Mouse (Mus musculus) 3134 (cell line): Measurements from ENCODE around the gene Fam196b.

ENCODE experiments used
- DNase-seq: peaks from one replicate; pipeline ENCODE4 v3.0.0-alpha.2; 2011; ENCODE audit warnings: low spot score; ENCODE audit not compliant: insufficient read length; ENCODE audit errors: extremely low read depth

Fam196b gene

DNA sequence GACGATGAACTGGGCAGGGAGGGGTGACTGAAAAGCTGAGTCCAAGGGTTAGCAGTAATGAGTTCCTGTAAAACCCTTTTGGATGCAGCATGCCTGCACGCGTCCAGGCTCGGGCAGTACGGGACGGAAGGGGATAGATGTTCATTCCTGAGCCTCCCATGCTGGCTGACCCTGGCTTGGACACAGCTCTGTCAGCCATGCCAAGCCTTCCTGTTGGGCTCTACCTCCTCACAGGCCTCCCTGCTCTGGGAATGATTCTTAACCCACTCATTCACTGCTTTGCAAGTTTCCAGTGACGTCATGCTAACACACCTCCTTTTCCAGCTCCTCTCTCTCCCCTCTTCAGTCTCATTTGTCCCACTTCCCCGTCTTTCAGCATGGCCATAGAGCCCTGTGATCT is 9.0 kb downstream of the Fam196b start:
- no peak for DNase-seq

DNA sequence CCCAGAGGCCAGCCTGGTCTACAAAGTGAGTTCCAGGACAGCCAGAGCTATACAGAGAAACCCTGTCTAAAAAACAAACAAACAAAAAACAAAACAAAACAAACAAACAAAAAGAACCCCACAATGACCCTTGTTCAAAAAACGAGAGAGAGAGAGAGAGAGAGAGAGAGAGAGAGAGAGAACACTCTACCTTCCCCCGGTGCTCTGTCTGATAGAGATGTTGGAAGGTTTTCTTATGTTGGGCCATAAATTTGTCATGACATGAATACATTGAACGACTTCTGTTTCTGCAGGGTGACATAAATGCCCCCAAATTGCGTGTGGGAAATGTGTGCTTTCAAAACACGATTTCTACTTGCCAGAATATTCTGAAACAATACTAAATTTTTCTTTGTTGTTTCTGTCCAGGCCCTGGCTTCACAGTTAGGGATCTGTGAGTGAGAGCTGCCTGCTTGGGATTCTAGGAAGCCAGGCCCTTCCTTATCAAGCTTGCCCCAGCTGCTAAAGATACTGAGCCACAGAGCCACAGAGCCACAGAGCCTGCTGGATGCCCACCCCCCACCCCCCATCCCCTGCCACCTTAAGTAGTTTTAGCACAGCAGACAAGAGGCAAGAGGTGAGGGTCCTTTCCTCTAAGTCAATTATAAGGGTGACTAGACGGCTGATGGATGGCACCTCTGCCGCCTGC is 17.9 kb downstream of the Fam196b start:
- DNase-seq, result no peak

DNA sequence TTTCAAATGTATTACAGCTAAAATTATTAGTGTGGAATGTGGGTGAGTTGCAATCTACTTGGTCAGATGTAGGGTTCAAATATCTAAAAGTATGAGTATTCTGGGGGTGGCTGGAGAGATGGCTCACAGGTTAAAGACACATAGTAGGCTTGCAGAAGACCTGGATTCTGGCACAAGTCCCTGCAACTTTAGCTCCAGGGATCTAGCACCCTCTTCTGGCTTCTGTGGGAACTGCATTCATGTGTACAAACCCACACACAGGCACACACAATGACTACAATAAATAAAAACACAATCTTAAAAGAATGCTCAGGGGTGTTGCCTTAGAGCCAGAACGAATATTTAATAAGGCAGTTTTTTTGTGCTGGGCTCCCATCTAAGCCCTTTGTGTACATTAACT is 23.3 kb downstream of the Fam196b start:
- no peak for DNase-seq

DNA sequence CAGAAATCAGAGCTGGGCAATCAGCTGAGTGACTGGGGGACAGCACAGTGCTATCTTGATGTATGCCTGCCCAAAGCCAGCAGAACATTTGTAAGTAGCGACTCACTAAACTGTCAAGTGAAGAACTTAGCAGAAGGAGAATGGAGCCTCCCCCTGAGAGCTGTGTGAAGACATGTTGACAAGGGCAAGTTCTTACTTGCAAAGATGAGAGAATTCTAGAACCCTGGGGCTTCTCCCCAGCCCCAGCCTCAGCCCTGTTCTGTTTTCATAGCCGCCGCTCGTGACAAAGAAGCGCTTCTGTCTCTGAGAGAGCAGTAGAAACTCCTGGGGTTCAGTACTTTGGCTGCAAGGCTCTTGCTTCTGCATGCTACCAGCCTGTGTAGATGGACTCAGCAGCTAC is 25.1 kb downstream of the Fam196b start:
- DNase-seq, result no peak

DNA sequence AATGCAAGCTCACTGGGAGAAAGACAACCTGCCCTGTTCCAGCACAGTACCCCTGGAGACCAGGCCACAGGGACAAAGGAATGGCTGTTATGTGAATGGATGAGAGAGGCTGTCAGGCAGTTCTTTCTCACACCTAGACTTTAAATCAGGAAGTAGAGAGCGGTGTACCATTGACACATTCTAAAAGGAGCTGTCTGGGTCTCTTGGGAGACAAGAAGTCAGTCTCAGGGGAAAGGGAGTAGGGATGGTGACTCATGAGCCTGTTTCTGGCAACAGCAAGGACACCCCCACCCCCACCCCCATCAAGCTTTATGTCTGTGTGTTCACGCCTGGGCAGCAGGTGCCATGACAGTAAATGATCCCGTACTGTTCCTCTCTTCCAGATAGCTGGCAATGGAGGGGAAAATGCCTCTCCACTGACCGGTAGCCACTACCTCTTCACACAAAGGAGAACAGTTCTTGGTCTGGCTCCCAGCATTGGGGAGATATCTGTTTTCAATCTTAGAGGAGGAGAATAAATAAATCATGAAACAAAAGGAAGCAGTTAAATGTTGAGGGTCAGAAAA is 29.2 kb downstream of the Fam196b start:
- no peak for DNase-seq

DNA sequence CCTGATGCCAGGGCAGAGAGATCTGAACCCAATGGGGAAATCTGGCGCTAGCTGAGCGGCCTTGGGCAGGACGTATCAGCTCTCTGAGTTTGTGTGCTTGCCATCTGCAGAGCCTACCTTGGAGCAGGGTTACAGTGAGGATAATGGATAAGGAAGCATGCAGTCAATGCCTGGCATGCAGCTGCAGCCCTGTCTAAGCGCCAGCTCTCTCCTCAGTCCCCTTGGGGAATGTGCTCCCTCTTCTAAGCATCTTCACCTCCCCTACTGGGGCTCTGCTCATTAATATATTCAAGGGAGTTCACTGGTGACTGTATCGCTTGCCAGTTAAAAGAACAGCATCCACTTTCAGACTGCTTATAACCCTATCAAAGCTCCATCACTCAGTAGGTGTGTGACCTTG is 29.7 kb downstream of the Fam196b start:
- DNase-seq, result no peak

DNA sequence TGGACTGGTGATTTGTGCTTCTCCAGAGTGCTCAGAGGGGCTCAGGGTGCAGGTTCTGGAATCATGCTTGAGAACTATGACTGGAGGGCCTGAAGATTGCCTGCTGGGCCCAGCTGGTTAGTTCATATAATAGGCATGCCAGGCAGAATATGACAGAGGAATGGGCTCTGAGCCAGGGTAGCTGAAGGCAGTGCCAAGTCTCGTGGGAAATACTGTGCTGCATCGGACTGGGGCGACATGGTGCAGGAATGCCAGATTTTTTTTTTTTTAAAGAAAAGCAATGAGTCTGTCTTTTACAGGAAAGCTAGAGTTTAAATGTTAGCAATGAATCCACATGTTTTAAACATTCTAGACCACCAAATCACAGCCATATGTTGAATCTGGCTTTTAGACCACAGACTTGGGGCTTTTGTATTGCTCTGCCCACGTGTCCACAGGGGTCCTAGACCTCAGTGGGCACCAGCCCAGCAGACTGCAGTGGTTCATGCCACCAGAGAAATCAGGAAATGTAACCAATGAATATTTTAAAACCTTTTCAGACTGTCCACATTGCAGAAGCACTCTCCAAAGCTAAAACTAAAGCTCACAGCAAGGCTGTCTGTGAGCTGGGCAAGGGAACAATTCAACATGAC is 33.8 kb downstream of the Fam196b start:
- DNase-seq, result no peak

DNA sequence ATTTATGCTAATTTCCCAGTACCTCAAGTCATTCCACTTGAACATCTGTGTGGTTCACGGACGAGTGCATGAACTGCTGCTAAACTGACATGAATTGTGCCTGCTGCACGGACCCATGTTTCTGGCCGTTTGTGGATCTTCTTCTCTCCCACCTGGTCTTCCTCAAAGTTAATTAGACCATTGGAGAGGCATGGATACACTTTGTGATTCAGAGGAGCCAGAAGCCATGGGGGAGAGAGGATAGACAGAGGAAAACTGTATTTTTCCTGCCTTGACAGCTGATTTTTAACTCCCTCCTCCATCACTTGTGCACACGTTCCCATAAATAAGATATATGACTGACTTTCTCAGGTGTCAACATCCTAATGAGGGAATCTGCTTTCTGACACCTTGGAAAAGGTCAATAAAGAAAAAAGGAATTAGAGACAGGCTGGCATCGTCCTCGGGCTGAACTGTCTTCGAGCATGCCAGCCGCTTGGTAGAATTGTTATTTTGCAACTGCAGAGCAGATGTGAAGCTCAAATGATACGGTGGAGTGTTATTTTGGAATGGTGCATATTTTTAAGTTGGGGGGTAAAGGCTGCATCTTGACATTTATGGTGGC is 34.9 kb downstream of the Fam196b start:
- no peak for DNase-seq

DNA sequence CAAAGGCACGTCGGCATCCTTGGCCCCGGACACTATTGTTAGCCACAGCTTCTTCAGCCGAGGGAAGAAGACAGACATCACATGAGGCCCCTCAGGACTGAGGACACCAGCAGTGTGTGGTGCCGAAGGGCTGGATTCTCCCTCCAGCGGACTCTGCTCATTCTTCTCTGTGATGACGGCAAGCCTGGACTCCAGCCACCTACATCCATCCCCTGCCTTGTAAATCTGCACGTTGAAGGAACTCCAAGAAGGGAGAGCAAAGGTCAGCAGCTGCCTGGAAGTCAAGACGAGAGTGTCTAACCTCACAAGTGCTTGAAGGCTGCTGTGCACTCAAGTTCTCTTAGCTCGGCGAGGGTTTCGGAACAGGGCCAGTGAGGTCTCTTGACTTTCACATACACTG is 40.8 kb downstream of the Fam196b start:
- no peak for DNase-seq

DNA sequence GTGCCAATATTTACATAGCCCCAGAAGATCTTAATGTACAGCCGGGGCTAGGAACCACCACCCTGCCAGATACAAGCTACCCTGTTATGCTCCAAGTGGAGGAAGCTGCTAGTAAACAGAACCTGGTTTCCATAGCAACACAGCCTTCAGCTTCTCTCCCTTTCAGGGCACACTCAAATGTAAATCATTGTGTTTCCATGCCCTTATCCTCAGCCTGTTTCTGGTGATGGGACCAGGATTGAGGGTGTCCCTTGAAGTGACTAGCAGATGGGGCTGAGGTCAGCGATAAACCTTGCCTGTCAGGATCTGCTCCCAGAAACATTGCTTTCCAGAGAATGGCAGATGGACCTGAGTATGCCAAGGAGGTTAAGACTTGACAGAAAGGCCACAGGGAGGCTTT is 41.5 kb downstream of the Fam196b start:
- DNase-seq, result no peak

DNA sequence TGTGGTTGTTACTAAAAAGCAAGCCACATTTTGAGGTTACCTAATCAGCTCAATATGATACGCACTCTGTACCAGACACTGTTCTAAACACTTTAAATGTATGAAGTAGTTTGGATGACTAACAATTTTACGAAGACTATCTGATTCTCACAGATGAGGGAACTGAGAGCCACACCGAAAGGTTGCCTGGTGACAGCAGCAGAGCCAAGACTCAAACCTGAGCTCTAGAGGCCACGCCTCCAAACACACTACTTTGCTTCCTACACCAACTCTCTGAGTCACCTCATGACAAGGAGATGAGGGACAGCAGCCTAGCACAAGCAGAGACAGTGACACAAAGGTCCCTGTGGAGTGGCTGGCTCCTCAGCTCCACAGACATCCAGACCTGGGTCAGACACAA is 57.6 kb downstream of the Fam196b start:
- DNase-seq, result no peak

DNA sequence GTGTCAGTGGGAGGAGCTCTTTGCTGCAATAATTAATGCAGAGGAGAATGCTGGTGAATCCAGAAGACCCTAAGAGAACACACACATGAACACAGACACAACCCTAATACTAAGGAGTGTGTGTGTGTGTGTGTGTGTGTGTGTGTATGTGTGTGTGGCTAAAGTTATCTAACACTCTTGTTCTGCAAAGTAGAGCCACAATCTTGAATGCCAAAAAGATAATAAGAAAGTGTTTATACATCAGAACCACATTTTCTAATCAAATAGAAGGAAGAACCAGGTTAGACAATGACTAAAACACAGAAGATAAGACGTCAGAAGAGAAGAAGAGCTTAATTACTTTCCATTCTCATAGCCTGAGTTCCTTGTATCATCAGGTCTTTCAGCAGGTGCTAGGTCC is 60.9 kb downstream of the Fam196b start:
- no peak for DNase-seq

DNA sequence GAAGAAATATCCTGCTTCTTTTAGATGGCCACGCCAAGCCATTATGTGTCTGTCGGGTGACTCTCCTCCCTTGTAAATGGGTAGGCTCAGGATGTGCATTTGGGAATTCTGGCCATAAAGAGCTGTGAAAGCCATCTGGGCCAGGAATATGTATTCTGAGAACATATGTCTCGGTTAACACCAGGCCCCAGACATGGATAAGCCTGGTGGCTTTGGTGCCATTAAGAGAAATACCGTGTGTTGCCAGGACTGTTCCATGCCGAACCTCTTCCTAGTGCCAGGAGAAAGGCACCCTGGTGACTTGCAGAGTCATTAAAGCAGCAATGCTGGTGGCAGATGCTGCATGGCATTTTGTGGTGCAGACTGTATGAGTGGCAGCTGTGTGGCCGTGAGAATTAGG is 63.0 kb downstream of the Fam196b start:
- no peak for DNase-seq

DNA sequence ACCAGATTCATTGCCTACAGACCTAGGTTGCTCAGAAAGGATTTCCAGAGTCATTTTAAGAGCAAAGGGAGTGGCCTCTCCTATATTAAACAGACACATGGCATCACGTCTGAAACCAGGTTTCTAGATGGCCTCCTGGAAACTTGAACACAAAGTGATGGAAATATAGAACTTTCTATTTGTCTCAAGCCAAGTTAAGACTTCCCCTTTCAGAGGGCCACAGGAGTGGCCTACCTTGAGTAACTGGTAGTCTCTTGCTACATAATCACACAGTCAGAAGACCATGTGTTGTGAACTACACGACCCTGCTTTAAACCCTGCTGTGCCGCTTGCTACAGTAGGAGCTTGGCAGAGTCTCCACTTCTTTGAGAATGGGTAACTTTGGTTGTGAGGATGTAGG is 68.9 kb downstream of the Fam196b start:
- no peak for DNase-seq

DNA sequence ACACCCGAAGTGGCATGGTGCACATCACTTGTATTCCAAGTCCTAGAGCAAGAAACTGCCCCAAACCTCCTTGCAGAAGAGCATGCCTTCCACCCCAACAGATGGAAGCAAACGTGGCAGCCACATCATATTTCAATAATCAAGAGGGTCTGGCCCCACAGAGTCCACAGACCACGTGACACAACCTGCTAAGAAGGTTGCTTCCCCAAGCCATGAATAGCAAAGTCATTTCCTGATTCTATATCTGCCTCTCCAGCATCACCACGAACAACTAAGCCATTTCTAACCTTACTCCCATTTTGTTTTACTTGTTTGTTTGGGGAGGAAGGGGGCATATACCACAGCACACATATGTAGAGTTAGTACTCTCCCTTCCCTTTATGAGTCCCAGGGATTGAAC is 69.6 kb downstream of the Fam196b start:
- no peak for DNase-seq

DNA sequence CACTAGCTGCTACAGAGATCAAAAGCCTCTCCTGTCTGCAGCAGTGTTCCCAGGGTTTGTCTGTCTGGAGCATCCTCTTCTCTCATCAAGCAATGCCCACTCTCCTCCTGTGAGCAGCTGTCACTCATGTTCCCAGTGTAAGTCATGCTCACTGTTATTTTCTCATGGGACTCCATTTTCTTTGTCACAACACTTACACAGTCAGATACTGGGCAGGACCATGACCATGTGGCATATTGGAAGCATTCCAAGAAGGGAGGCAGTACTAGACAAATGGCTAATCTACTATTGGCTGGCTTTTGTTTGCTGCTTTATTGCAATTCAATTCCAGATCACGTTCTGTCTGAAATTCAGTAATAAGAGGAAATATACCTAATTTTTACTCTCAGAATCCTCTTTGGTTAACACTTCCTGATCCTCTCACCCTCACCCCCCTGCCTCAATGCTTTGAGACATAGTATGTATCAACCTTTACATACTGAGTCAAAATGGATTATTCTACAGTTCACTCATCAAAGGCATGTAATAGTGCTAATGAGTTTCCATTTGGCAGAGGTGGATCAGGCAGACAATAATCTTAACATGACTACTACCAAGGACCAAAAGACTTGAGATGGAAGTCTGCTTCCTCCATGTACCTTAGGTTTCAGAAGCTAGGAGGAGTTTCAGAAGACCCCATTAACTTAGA is 70.5 kb downstream of the Fam196b start:
- DNase-seq, result no peak

DNA sequence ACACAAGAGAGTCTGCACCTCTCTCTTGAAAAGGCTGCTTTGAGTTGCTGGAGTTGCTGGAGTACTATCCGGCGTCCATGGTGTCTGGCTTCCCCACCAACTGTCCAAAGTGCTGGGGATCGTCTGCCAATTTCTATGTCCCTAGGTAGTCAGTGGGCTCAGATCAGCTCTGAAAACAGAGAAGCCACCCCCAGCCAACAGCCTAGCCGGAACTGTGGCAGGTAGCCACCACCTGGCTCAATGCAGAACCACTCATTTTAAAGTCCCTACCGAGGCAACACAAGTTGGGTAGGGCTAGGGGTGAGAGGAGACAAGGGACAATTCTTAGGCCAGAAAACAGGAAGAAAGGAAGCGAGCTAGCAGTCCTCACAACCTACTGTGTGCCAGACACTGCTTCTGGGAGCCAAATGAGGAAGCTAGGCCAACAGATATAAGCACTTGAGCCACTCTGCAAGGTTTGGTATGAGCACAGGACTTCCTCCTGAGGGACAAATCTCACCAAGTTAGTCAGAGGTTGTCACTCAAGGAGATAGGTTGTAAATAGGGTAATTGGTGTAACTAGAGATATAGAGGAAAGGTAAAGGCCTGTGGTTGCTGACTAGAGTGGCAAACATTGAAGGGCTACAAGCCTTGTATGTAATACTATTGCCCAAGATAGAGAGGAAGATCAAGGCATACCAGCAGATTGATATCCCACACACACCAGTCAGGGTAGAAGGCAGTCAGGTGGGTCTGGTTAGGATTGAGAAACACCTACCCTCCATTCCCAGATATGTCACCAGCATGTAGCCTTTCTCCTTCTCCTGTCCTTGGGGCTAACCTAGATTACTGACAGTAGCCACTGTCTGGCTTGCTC is 74.9 kb downstream of the Fam196b start:
- no peak for DNase-seq

DNA sequence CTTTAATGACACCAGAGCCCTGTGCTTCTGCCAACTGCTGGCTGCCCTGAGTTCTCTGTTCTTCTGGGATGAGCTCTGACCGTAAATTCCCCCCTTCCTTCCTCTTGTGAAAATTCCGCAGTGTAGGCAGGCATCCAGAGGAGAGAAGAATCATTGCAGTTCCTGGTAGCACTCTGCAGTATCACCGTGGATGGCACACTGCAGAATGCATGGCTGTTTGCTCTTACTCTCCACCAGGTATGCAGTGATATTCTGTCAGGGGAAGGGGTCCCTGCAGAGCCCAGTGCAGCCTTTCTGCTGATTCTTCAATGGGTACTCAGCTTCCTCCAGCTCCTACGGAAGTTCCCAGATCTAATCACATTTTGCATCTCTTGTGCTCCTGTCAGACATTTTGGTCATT is 77.5 kb downstream of the Fam196b start:
- DNase-seq, result no peak

DNA sequence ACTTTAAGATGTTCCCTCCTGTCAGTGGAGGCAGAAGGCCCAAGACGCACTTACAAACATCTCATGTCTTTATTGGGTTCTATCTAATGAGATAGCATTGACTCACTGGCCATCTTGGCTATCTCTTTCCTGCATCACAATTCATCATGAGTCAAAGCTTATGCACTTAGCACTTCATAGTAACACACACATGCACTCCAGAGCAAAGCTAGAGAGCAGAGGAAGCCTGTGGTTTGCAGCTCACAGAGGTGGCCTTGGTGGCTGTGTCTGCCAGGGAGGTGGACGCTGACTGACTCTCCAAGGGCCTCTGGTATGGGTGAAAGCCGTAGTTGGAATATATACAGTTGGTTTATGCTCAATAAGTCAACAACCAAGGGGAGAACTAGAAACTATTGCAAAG is 81.2 kb downstream of the Fam196b start:
- no peak for DNase-seq

DNA sequence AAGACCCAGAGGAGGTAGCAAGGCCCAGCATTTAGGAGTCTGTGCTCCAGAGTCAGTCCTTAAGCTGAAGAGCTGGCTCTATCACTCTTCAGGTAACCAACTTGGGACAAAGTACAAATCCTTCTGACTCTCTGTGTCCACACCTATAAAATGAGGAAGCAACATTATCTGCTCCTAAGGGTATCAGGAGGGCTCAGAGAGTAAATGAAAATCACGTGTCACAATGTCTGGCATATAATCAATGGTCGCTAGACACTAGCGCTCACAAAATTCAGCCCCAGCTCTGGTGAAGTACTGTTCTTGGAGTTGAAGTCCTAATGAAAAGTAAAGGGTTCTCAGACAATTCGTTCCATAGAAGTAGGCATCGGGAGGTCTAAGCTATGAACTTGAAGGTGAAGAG is 83.0 kb downstream of the Fam196b start:
- no peak for DNase-seq

DNA sequence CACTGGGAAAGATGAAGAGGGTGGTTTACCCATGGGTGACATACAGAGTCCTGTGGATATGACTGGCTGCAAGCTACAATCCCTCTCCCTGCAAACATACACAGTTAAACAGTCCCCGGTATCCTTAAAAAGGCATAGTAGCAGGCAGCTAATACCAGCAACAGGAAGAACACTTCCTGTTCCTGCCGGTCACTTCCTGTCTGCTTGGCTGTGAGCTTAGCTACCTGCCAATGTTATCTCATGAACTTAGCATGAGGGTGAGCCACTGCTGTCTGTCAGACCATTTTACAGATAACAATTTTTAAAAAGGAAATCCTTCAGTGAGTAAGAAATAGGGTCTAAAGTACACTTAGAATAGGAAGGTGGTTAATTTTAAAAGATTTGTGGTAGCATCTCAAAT is 83.9 kb downstream of the Fam196b start:
- DNase-seq, result no peak
